18 mouse cellular contexts compared by ENCODE assay signal in genomic region chr11:102265816-102266215, GRCm38 (mm10). TPM values are rescaled to one million over a fixed set of nuclear protein-coding genes. Genes with fewer than 3 reads are reported as not detected.
DNase-seq lines count a peak whose midpoint lies in the region; ATAC-seq and TF ChIP-seq lines count a peak whose summit lies in the region.
"Had no signal": no experiment of that assay in that cellular context is flagged by ENCODE, and none has a peak within 500 bp of the region (broad histone marks: within the 10 kb centered on the region; RNA-seq: fewer than 3 reads in every experiment).

No protein-coding gene starts in this region.

- no peak for TF ChIP-seq CTCF in E14TG2a.4 (conservative IDR thresholded peaks at IDR 0.05; ENCODE audit: low read length)
- TF ChIP-seq CTCF in lung, postnatal 0 days (IDR thresholded peaks at IDR 0.05): no peak

- WGBS in hindbrain, embryonic 10.5 days: 64% methylated on average over 14 of the region's 14 CpGs
- 59% methylated on average over 14 of the region's 14 CpGs for WGBS in hindbrain, embryonic 13.5 days
- WGBS in lung, postnatal 0 days: 68% methylated on average over 14 of the region's 14 CpGs

- H3K27ac ChIP-seq in hindbrain, embryonic 10.5 days: peak overlapping the region; percentile 41; the same call in 1 of the 2 replicates
- H3K27ac ChIP-seq in hindbrain, embryonic 13.5 days: no peak overlapping the region
- no peak overlapping the region for H3K27ac ChIP-seq in lung, postnatal 0 days (ENCODE audit: low read length)
- H3K27ac ChIP-seq: embryonic facial prominence, embryonic 15.5 days; forebrain, embryonic 15.5 days; limb, embryonic 12.5 days; midbrain, embryonic 12.5 days had no signal

- TF ChIP-seq EP300 in lung, postnatal 0 days (IDR thresholded peaks at IDR 0.05): no peak

- no peak for ATAC-seq in hindbrain, embryonic 13.5 days (ENCODE audit: low FRiP score)
- ATAC-seq in cerebellum, adult (ENCODE audit: insufficient number of reproducible peaks, low FRiP score, low TSS enrichment): peak; percentile 40; the same call in 1 of the 2 replicates
- no peak for ATAC-seq in lung, postnatal 0 days
- ATAC-seq: forebrain, embryonic 15.5 days had no signal

- DNase-seq in hindbrain, embryonic 10.5 days (ENCODE audit: low spot score): no peak
- peak; percentile 80 to 82 for DNase-seq in cerebellum, postnatal 14 days
- no peak for DNase-seq in lung, postnatal 14 days
- no peak for DNase-seq in lung, postnatal 0 days (ENCODE audit: low spot score)
- DNase-seq in urinary bladder, postnatal 4 days (ENCODE audit: low spot score in 2 of 2): no peak
- DNase-seq: adrenal gland, adult 2 months; heart, postnatal 36 days; kidney, adult 18-20 months; kidney, postnatal 4 days; lung, postnatal 36 days; right cerebral cortex, postnatal 25 days had no signal

- H3K4me1 ChIP-seq in hindbrain, embryonic 10.5 days (replicated peaks): peaks cover 13% of the 10 kb centered on the region
- H3K4me1 ChIP-seq in hindbrain, embryonic 13.5 days (replicated peaks): peaks cover 7% of the 10 kb centered on the region
- peaks cover 85% of the 10 kb centered on the region for H3K4me1 ChIP-seq in E14TG2a.4 (replicated peaks; ENCODE audit: low read depth, low read length)
- no peaks in the 10 kb centered on the region for H3K4me1 ChIP-seq in lung, postnatal 0 days (ENCODE audit: insufficient read depth, low read depth, low read length)
- H3K4me1 ChIP-seq: midbrain, embryonic 12.5 days had no signal

- H3K4me3 ChIP-seq in hindbrain, embryonic 10.5 days: no peak overlapping the region
- H3K4me3 ChIP-seq in hindbrain, embryonic 13.5 days: no peak overlapping the region
- peak overlapping the region; percentile 45 for H3K4me3 ChIP-seq in E14TG2a.4 (replicated peaks; ENCODE audit: low read length)
- H3K4me3 ChIP-seq in lung, postnatal 0 days (ENCODE audit: low read depth, low read length): no peak overlapping the region
- H3K4me3 ChIP-seq: embryonic facial prominence, embryonic 15.5 days; forebrain, embryonic 15.5 days; limb, embryonic 12.5 days; midbrain, embryonic 12.5 days had no signal

- H3K9me3 ChIP-seq in hindbrain, embryonic 10.5 days: no peaks in the 10 kb centered on the region
- H3K9me3 ChIP-seq in hindbrain, embryonic 13.5 days: no peaks in the 10 kb centered on the region
- no peaks in the 10 kb centered on the region for H3K9me3 ChIP-seq in E14TG2a.4 (ENCODE audit: low read length)
- H3K9me3 ChIP-seq in lung, postnatal 0 days (ENCODE audit: low read length): no peaks in the 10 kb centered on the region
- H3K9me3 ChIP-seq: embryonic facial prominence, embryonic 15.5 days; forebrain, embryonic 15.5 days; limb, embryonic 12.5 days; midbrain, embryonic 12.5 days had no signal

- no peaks in the 10 kb centered on the region for H3K27me3 ChIP-seq in hindbrain, embryonic 10.5 days (ENCODE audit: insufficient read depth, poor library complexity, severe bottlenecking)
- no peaks in the 10 kb centered on the region for H3K27me3 ChIP-seq in hindbrain, embryonic 13.5 days
- no peaks in the 10 kb centered on the region for H3K27me3 ChIP-seq in E14TG2a.4 (ENCODE audit: insufficient read depth, low read length)
- H3K27me3 ChIP-seq in lung, postnatal 0 days (replicated peaks; ENCODE audit: insufficient read depth, low read length): no peaks in the 10 kb centered on the region
- H3K27me3 ChIP-seq: embryonic facial prominence, embryonic 15.5 days; forebrain, embryonic 15.5 days; limb, embryonic 12.5 days; midbrain, embryonic 12.5 days had no signal

- no peak overlapping the region for H3K4me2 ChIP-seq in hindbrain, embryonic 13.5 days
- no peak overlapping the region for H3K4me2 ChIP-seq in lung, postnatal 0 days (replicated peaks; ENCODE audit: low read depth, low read length)
- H3K4me2 ChIP-seq: embryonic facial prominence, embryonic 15.5 days; forebrain, embryonic 15.5 days; limb, embryonic 12.5 days; midbrain, embryonic 12.5 days had no signal

- peaks cover 44% of the 10 kb centered on the region for H3K36me3 ChIP-seq in hindbrain, embryonic 10.5 days
- H3K36me3 ChIP-seq in hindbrain, embryonic 13.5 days: peaks cover under 1% of the 10 kb centered on the region; the same call in 1 of the 2 replicates
- H3K36me3 ChIP-seq in E14TG2a.4 (ENCODE audit: insufficient read depth, low read length): peaks cover 45% of the 10 kb centered on the region
- no peaks in the 10 kb centered on the region for H3K36me3 ChIP-seq in lung, postnatal 0 days (ENCODE audit: insufficient read depth, low read length)
- H3K36me3 ChIP-seq: forebrain, embryonic 15.5 days had no signal

- no peak overlapping the region for H3K9ac ChIP-seq in hindbrain, embryonic 13.5 days
- H3K9ac ChIP-seq in lung, postnatal 0 days (replicated peaks; ENCODE audit: low read depth): no peak overlapping the region
- H3K9ac ChIP-seq: embryonic facial prominence, embryonic 15.5 days; forebrain, embryonic 15.5 days; limb, embryonic 12.5 days; midbrain, embryonic 12.5 days had no signal

RNA-seq across cellular contexts. Expression of gene Asb16, which starts 2.7 kb away (rescaled TPM):
- polyA plus RNA-seq in hindbrain, embryonic 10.5 days (2016; fragmentation: Nextera tagmentation; extraction: Ambion mirVana): 0.08 TPM in 1 of 2 replicates, not detected in the other
- not detected in 2 replicates for polyA plus RNA-seq in hindbrain, embryonic 13.5 days (2015; fragmentation: Nextera tagmentation; extraction: Ambion mirVana)
- not detected in 2 replicates for polyA plus RNA-seq in lung, postnatal 0 days (2015; fragmentation: Nextera tagmentation; extraction: Ambion mirVana)
- polyA plus RNA-seq: forebrain, embryonic 15.5 days; midbrain, embryonic 12.5 days had no signal

RNA-seq across cellular contexts. Expression of gene BC030867, which starts 17.1 kb away (rescaled TPM):
- polyA plus RNA-seq in hindbrain, embryonic 10.5 days (2016; fragmentation: Nextera tagmentation; extraction: Ambion mirVana): 20.9 and 28.3 TPM in 2 replicates
- polyA plus RNA-seq in hindbrain, embryonic 13.5 days (2015; fragmentation: Nextera tagmentation; extraction: Ambion mirVana): 3.8 TPM in 2 replicates
- 0.88 and 1.3 TPM in 2 replicates for polyA plus RNA-seq in lung, postnatal 0 days (2015; fragmentation: Nextera tagmentation; extraction: Ambion mirVana)

RNA-seq across cellular contexts. Expression of gene Tmub2, which starts 18.9 kb away (rescaled TPM):
- polyA plus RNA-seq in hindbrain, embryonic 10.5 days (2016; fragmentation: Nextera tagmentation; extraction: Ambion mirVana): 52.3 and 69.6 TPM in 2 replicates
- 81.3 and 82.8 TPM in 2 replicates for polyA plus RNA-seq in hindbrain, embryonic 13.5 days (2015; fragmentation: Nextera tagmentation; extraction: Ambion mirVana)
- 46.1 and 47.4 TPM in 2 replicates for polyA plus RNA-seq in lung, postnatal 0 days (2015; fragmentation: Nextera tagmentation; extraction: Ambion mirVana)

RNA-seq across cellular contexts. Expression of gene Atxn7l3, which starts 30.6 kb away (rescaled TPM):
- 16.8 and 18.7 TPM in 2 replicates for polyA plus RNA-seq in hindbrain, embryonic 10.5 days (2016; fragmentation: Nextera tagmentation; extraction: Ambion mirVana)
- polyA plus RNA-seq in hindbrain, embryonic 13.5 days (2015; fragmentation: Nextera tagmentation; extraction: Ambion mirVana): 29.2 and 29.9 TPM in 2 replicates
- polyA plus RNA-seq in lung, postnatal 0 days (2015; fragmentation: Nextera tagmentation; extraction: Ambion mirVana): 9.6 and 10.2 TPM in 2 replicates

RNA-seq across cellular contexts. Expression of gene Hdac5, which starts 35.9 kb away (rescaled TPM):
- 70.3 and 101 TPM in 2 replicates for polyA plus RNA-seq in hindbrain, embryonic 10.5 days (2016; fragmentation: Nextera tagmentation; extraction: Ambion mirVana)
- 82.0 and 85.4 TPM in 2 replicates for polyA plus RNA-seq in hindbrain, embryonic 13.5 days (2015; fragmentation: Nextera tagmentation; extraction: Ambion mirVana)
- 65.6 and 79.0 TPM in 2 replicates for polyA plus RNA-seq in lung, postnatal 0 days (2015; fragmentation: Nextera tagmentation; extraction: Ambion mirVana)

Comparison
In these comparisons a context has a peak if more than half of its experiments do, and no peak if none do; other contexts are left out.
1. DNase-seq: peak in cerebellum, postnatal 14 days (2 of 2); none in hindbrain, embryonic 10.5 days (single experiment), lung, postnatal 14 days (single experiment), lung, postnatal 0 days (single experiment) and urinary bladder, postnatal 4 days (0 of 2).